Mouse (Mus musculus) kidney, postnatal 0 days (tissue): Measurements from ENCODE around the gene Tex9. TPM values are rescaled to one million over a fixed set of nuclear protein-coding genes. Genes with fewer than 3 reads are reported as not detected.
A peak's percentile ranks its signal among the peaks of the same experiment; 100 is the strongest.

Experiments used
- ATAC-seq: fragments of 200-750 bp; cut with Nextera tagmentation; replicated peaks from 2 replicates; pipeline ENCODE4 v1.8.0; 2017; ENCODE audit warnings: low read depth, moderate number of reproducible peaks, moderate TSS enrichment, moderate library complexity; ENCODE audit not compliant: low FRiP score
- DNase-seq: peaks from one replicate; pipeline ENCODE4 v3.0.0-alpha.2; 2016; ENCODE audit warnings: low spot score
- H3K27ac ChIP-seq: fragments of 300-500 bp; sonication (generic); 2 replicates; pipeline ENCODE4 v1.5.1; 2014; ENCODE audit warnings: mild to moderate bottlenecking
- H3K27me3 ChIP-seq: fragments of 300-500 bp; sonication (generic); 2 replicates; pipeline ENCODE4 v1.6.1; 2014; ENCODE audit warnings: low read length, mixed read lengths; ENCODE audit not compliant: insufficient read depth
- H3K36me3 ChIP-seq: fragments of 300-500 bp; sonication (generic); 2 replicates; pipeline ENCODE4 v1.6.1; 2014; ENCODE audit warnings: low read length, mixed read lengths; ENCODE audit not compliant: insufficient read depth
- H3K4me1 ChIP-seq: fragments of 300-500 bp; sonication (generic); replicated peaks from 2 replicates; pipeline ENCODE4 v1.6.1; 2014; ENCODE audit warnings: antibody characterized with exemption, low read length, mixed read lengths; ENCODE audit not compliant: insufficient read depth
- H3K4me2 ChIP-seq: fragments of 300-500 bp; sonication (generic); 2 replicates; pipeline ENCODE4 v1.6.1; 2014; ENCODE audit warnings: mild to moderate bottlenecking, low read length, moderate library complexity, mixed read lengths
- H3K4me3 ChIP-seq: fragments of 300-500 bp; sonication (generic); replicated peaks from 2 replicates; pipeline ENCODE4 v1.5.1; 2014; ENCODE audit warnings: low read depth, low read length
- H3K9ac ChIP-seq: fragments of 300-500 bp; sonication (generic); 2 replicates; pipeline ENCODE4 v1.6.1; 2014; ENCODE audit warnings: low read depth, low read length
- H3K9me3 ChIP-seq: fragments of 300-500 bp; sonication (generic); replicated peaks from 2 replicates; pipeline ENCODE4 v1.6.1; 2016; ENCODE audit warnings: low read length, inconsistent platforms, mixed read lengths
- CTCF ChIP-seq: IDR thresholded peaks from 2 replicates; pipeline ENCODE4 v1.5.1; 2016; ENCODE audit warnings: antibody characterized with exemption, low read depth, mild to moderate bottlenecking, moderate library complexity
- WGBS: fragments of 180-500 bp; shearing (Covaris S2); extraction: QIAGEN DNeasy Blood & Tissue Kit; methylation state at CpG from one replicate; pipeline ENCODE4 v1.1.7; 2014; 5-methylcytosine and 5-hydroxymethylcytosine counted together
- polyA plus RNA-seq: library from polyadenylated mRNA; unstranded; fragments of >200 nt; fragmentation: Nextera tagmentation; extraction: Ambion mirVana; gene quantifications from 2 replicates; pipeline ENCODE4 v1.2.1, GENCODE M21; 2015

Tex9 gene
- polyA plus RNA-seq, 1 experiment from 2014 or later = 25.9 TPM

DNA sequence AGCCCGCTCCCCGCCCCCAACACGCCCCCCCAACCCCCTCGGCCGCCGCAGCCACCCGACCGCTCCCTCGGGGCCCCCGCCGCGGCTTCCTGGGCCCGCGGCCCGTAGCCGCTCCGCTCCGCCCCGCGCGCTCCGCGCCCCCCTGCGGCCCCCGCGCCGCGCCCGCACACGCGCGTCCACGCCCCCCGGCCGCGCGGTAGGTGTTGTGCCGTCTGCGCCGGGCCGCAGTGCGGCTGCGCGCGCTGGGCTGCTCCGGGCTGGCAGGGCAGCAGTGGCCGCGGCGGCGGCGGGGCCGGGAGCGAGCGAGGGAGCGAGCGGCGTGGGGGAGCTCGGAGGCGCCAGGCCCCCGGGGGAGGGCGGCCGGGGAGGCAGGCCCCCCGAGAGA is 40.0 kb upstream of the Tex9 start, which contains the start of gene Rfx7:
TSS of gene Rfx7 (plus strand) at position 245 of the 385 bp plus-strand sequence.
- H3K4me2 ChIP-seq = peak within 1 kb of the TSS; percentile 67
- DNase-seq (peak; percentile 85), ATAC-seq (peak; percentile 85)
- H3K9ac ChIP-seq = peak within 1 kb of the TSS; percentile 97
- no peaks in the 10 kb centered on the region for H3K27me3 ChIP-seq
- no peak for TF ChIP-seq CTCF
- peak within 1 kb of the TSS; percentile 89 for H3K4me3 ChIP-seq
- H3K9me3 ChIP-seq = no peaks in the 10 kb centered on the region
- peak within 1 kb of the TSS; percentile 99 for H3K27ac ChIP-seq
- H3K36me3 ChIP-seq = no peaks in the 10 kb centered on the region
- 2% methylated on average over 33 of the region's 63 CpGs for WGBS
- H3K4me1 ChIP-seq = 0 out of 2 replicates have a peak, but pooled peaks cover 8% of the 10 kb centered on the region

DNA sequence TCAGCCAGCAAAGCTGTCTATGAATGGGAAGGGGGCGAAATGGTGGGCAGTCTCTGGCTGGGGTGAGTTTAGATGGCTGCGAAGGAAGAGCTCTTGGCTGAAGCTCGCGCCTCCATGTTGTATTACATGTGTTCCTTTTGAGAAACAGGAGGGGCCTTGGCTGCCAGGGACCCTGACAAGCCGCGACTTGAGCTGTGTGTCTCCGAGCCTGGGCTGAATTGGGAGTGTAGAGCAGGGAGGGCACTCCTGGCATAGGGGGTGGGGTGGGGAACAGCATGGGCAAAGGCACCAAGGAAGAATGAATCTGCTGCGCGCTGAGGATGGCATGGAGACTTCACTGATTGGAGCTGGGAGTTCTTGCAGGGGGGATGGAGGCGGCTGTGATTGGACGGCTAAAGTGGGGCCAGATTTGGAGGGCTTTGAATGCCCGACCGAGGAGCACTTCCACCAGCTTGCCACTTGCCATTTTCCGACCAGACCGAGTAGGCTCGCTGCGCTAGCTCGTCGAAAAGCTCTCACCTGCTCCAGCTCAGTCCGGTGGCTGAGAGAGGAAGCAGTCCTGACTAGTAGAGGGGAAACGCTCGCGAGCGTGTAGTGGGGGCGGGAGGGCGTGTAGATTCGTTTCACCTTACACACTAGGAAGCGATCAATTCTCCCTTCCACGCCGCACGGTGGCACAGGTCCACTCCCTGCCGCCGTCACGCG is 39.4 kb upstream of the Tex9 start:
- 2% methylated on average over 30 of the region's 35 CpGs for WGBS

DNA sequence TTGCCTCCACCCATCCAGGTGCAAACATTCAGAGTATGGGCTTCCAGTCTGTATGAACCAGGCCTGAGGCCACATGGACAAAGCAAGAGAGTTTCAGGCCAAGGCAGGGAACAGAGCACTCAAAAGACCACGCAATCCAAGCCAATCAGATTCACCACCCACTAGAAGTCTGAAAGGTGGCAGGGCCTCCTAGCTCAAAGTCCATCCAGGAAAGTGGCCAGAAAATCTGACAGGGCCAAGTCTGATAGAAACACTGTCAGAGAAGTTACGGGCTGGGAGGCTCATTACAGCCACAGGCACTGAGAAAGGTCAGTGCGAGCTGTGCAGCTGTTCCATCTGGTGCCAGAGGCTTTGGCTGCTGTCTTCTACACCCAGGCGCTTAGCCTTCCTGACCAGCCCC is 38.8 kb upstream of the Tex9 start:
- Histone ChIP-seq H3K9ac (peak overlapping the region; percentile 97; the same call in 1 of the 2 replicates), H3K9me3 (no peaks in the 10 kb centered on the region), H3K36me3 (no peaks in the 10 kb centered on the region), H3K4me2 (peak overlapping the region; percentile 67), H3K27ac (peak overlapping the region; percentile 99), H3K27me3 (no peaks in the 10 kb centered on the region), H3K4me1 (0 out of 2 replicates have a peak, but pooled peaks cover 8% of the 10 kb centered on the region), H3K4me3 (peak overlapping the region; percentile 89; the same call in 1 of the 2 replicates)
- ATAC-seq (peak; percentile 26), DNase-seq (peak; percentile 32)
- WGBS = 32% methylated on average over 4 of the region's 4 CpGs
- no peak for TF ChIP-seq CTCF

More for the DNA sequence above, 39.4 kb upstream of the Tex9 start:
- no peaks in the 10 kb centered on the region for H3K36me3 ChIP-seq
- peak overlapping the region; percentile 67 for H3K4me2 ChIP-seq
- peak overlapping the region; percentile 97 for H3K9ac ChIP-seq
- DNase-seq (peak; percentile 95), ATAC-seq (peak; percentile 84)
- H3K4me3 ChIP-seq = peak overlapping the region; percentile 89
- 0 out of 2 replicates have a peak, but pooled peaks cover 8% of the 10 kb centered on the region for H3K4me1 ChIP-seq
- no peaks in the 10 kb centered on the region for H3K27me3 ChIP-seq
- 0 out of 2 replicates have a peak, but pooled peaks have one; percentile 2 for TF ChIP-seq CTCF
- H3K9me3 ChIP-seq = no peaks in the 10 kb centered on the region
- peak overlapping the region; percentile 99 for H3K27ac ChIP-seq

DNA sequence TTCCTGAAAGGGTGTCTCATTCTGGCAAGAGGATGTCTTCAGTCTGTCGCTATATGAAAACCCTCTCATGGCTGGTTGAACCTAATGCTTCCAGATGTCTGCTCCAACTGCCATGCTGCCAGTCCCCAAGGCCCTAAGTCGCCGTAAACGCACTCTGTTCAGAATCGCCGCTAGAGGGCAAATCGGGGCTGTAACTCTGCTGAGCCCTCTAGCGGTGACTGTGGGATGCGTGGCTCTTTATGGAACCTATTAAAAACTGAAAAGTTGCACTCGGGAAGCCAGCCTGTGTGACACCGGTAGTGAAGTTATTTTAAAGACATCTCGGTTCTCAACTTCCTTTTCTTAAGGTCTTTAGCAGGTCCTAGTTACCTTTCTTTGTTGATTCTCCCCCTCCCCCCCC is 38.2 kb upstream of the Tex9 start:
- no peak overlapping the region for H3K9ac ChIP-seq
- no peak overlapping the region for H3K4me3 ChIP-seq
- peak overlapping the region; percentile 99 for H3K27ac ChIP-seq
- WGBS = under 1% methylated on average over 12 of the region's 12 CpGs
- H3K27me3 ChIP-seq = no peaks in the 10 kb centered on the region
- peak; percentile 97 for DNase-seq
- H3K36me3 ChIP-seq = no peaks in the 10 kb centered on the region
- H3K9me3 ChIP-seq = no peaks in the 10 kb centered on the region
- TF ChIP-seq CTCF = peak; percentile 100
- H3K4me2 ChIP-seq = 0 out of 2 replicates have a peak overlapping the region, but pooled peaks have one; percentile 67
- 0 out of 2 replicates have a peak, but pooled peaks cover 8% of the 10 kb centered on the region for H3K4me1 ChIP-seq
- ATAC-seq = no peak

DNA sequence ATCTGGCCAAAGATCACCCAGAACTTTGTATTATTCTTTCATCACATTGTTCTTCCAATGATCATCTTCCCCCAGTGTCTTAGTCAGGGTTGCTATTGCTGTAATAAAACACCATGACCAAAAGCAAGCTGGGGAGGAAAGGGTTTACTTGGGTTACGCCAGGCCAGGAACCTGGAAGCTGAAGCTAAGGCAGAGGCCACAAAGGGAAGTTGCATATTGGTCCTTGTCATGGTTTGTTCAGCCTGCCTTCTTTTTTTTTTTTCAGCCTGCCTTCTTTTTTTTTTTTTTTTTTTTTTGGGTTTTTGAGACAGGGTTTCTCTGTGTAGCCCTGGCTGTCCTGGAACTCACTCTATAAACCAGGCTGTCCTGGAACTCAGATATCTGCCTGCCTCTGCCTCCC is 34.1 kb upstream of the Tex9 start:
- TF ChIP-seq CTCF = no peak
- 0 out of 2 replicates have a peak, but pooled peaks cover 6% of the 10 kb centered on the region for H3K4me1 ChIP-seq
- no peak overlapping the region for H3K4me3 ChIP-seq
- H3K27me3 ChIP-seq = no peaks in the 10 kb centered on the region
- H3K4me2 ChIP-seq = no peak overlapping the region
- no peaks in the 10 kb centered on the region for H3K36me3 ChIP-seq
- ATAC-seq (no peak), DNase-seq (no peak)
- H3K9me3 ChIP-seq = no peaks in the 10 kb centered on the region
- no peak overlapping the region for H3K9ac ChIP-seq
- 73% methylated on average over 1 of the region's 1 CpGs for WGBS
- no peak overlapping the region for H3K27ac ChIP-seq

DNA sequence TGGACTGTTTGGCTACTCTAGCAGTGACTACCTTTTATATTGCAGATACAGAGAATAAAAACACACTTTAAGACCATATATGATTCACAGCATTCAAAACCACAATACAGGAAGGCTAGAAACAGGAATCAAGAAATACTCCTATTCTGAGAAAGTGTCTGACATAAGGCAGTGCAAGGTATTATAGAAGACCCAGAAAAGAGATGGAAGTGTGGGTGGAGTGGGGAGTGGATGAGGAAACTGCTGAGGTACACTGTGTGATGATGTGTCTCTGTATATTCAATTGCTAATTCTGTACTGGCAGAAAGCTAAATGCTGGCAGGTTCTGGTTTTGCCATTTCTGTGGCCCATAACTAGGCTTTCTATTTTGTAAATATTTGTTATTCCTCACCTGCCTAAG is 28.8 kb upstream of the Tex9 start:
- no peak for TF ChIP-seq CTCF
- no peak for DNase-seq
- H3K36me3 ChIP-seq = no peaks in the 10 kb centered on the region

More for the DNA sequence above, 28.8 kb upstream of the Tex9 start:
- Histone ChIP-seq H3K27me3 (no peaks in the 10 kb centered on the region), H3K27ac (no peak overlapping the region), H3K4me2 (no peak overlapping the region), H3K4me1 (no peaks in the 10 kb centered on the region), H3K4me3 (no peak overlapping the region), H3K9me3 (no peaks in the 10 kb centered on the region), H3K9ac (no peak overlapping the region)
- no peak for ATAC-seq
